Mouse (Mus musculus): ENCODE measurements around the gene Gm21981. TPM values are rescaled to one million over a fixed set of nuclear protein-coding genes. Genes with fewer than 3 reads are reported as not detected.
"Not testable (repeated sequence)": the region's sequence is repeated elsewhere in the genome, so short reads cannot be mapped to it uniquely, and the experiment has no call there.

The Gm21981 gene
- polyA plus RNA-seq, 1 experiment from 2014 or later = not detected

DNA sequence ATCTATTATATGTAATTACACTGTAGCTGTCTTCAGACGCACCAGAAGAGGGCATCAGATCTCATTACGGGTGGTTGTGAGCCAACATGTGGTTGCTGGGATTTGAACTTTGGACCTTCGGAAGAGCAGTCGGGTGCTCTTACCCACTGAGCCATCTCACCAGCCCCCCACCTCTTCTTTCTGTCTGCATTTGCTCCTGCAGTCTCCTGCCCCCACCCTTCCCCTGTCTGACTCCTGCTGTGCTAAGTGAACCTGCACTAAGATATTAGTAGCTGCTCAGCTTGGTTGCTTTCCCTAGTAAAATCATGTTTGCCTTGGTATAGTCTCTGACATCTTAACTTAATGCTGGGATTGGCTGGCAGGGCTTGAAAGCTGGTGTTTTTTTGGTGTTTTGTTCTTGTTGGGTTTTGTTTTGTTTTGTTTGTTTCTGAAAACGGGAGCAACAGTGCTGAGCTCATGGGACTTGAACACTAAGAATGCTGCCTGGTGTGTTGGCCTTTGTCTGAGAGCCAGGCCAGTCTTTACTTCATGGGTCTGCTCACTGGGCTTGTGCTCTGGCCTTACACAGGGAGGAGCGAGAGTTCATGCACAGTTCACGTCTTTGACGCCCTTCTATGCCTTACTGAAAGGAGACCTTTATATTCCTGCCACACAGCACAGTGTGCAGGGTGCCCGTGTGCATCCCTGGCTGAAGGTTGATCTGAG, 31.1 kb downstream of the Gm21981 start:
- H3K4me1 ChIP-seq (replicated peaks) = peaks cover 6% of the 10 kb centered on the region; the same call in 1 of the 2 replicates
- H3K9me3 ChIP-seq (replicated peaks) = no peaks in the 10 kb centered on the region
- no peak overlapping the region for H3K9ac ChIP-seq
- 0 out of 2 replicates have a peak, but pooled peaks cover 7% of the 10 kb centered on the region for H3K36me3 ChIP-seq (replicated peaks)
- H3K4me2 ChIP-seq = no peak overlapping the region
- H3K27ac ChIP-seq (replicated peaks) = no peak overlapping the region
- no peak for ATAC-seq (ENCODE audit: insufficient read depth)
- no peaks in the 10 kb centered on the region for H3K27me3 ChIP-seq
- no peak overlapping the region for H3K4me3 ChIP-seq (replicated peaks)
- WGBS (ENCODE audit: insufficient replicate concordance) = 76% methylated on average over 9 of the region's 9 CpGs

DNA sequence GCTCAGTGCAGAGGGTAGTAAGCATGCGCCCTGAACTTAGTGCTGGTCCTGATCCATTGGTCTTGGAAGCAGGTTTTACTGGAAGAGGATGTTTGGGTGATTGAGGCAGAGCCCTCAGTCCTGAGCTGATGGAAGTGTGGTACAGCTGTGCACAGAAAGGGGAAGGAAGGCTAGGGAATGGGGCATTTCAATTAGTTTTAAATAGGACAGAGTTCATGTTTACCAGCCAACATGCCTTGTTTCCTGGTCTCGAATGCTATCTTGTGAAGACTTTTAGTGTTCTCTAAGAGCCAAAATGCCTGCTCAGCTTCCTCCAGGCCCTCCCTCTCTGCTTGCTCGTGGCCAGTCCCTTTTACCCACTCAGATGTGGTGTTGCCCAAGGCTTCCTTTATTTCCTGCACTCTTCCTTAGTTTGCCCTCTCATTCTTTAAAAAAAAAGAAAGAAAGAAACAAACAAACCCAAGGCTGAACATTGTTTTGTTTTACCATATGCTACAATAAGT, 35.5 kb downstream of the Gm21981 start:
- peaks cover 8% of the 10 kb centered on the region; the same call in 1 of the 2 replicates for H3K36me3 ChIP-seq (replicated peaks)
- peaks cover 6% of the 10 kb centered on the region; the same call in 1 of the 2 replicates for H3K4me1 ChIP-seq (replicated peaks)
- H3K9me3 ChIP-seq (replicated peaks) = no peaks in the 10 kb centered on the region
- H3K4me2 ChIP-seq = no peak overlapping the region
- no peak overlapping the region for H3K9ac ChIP-seq
- ATAC-seq (ENCODE audit: insufficient read depth) = no peak
- H3K27me3 ChIP-seq = no peaks in the 10 kb centered on the region
- H3K27ac ChIP-seq (replicated peaks) = 0 out of 2 replicates have a peak overlapping the region, but pooled peaks have one; percentile 7
- no peak overlapping the region for H3K4me3 ChIP-seq (replicated peaks)
- 39% methylated on average over 3 of the region's 3 CpGs for WGBS (ENCODE audit: insufficient replicate concordance)

GRCm38 (mm10) chr17:47657901-47658300, 36.4 kb downstream of the Gm21981 start:
- no peak overlapping the region for H3K27ac ChIP-seq (replicated peaks)
- H3K4me3 ChIP-seq (replicated peaks) = no peak overlapping the region
- no peaks in the 10 kb centered on the region for H3K27me3 ChIP-seq
- H3K4me1 ChIP-seq (replicated peaks) = peaks cover 6% of the 10 kb centered on the region; the same call in 1 of the 2 replicates
- no peak overlapping the region for H3K4me2 ChIP-seq
- no peak overlapping the region for H3K9ac ChIP-seq
- peaks cover 16% of the 10 kb centered on the region; the same call in 1 of the 2 replicates for H3K36me3 ChIP-seq (replicated peaks)
- no peak for ATAC-seq (ENCODE audit: insufficient read depth)
- H3K9me3 ChIP-seq (replicated peaks) = no peaks in the 10 kb centered on the region
- 80% methylated on average over 4 of the region's 4 CpGs for WGBS (ENCODE audit: insufficient replicate concordance)

- no peaks in the 10 kb centered on the region for H3K27me3 ChIP-seq
- peaks cover 6% of the 10 kb centered on the region; the same call in 1 of the 2 replicates for H3K4me1 ChIP-seq (replicated peaks)
- no peak for ATAC-seq (ENCODE audit: insufficient read depth)
- peaks cover 24% of the 10 kb centered on the region; the same call in 1 of the 2 replicates for H3K36me3 ChIP-seq (replicated peaks)
- H3K9me3 ChIP-seq (replicated peaks) = no peaks in the 10 kb centered on the region
- no peak overlapping the region for H3K27ac ChIP-seq (replicated peaks)
- no peak overlapping the region for H3K4me3 ChIP-seq (replicated peaks)
- H3K9ac ChIP-seq = no peak overlapping the region
- 77% methylated on average over 5 of the region's 5 CpGs for WGBS (ENCODE audit: insufficient replicate concordance)
- H3K4me2 ChIP-seq = no peak overlapping the region
Measured at GRCm38 (mm10) chr17:47655697-47656096, 38.6 kb downstream of the Gm21981 start.

- not testable (repeated sequence) for ATAC-seq (ENCODE audit: insufficient read depth); H3K4me3 ChIP-seq (replicated peaks); H3K27me3 ChIP-seq; H3K9ac ChIP-seq; H3K27ac ChIP-seq (replicated peaks); H3K4me1 ChIP-seq (replicated peaks); H3K4me2 ChIP-seq; H3K9me3 ChIP-seq (replicated peaks)
- WGBS (ENCODE audit: insufficient replicate concordance) = 81% methylated on average over 8 of the region's 8 CpGs
- H3K36me3 ChIP-seq (replicated peaks) = peaks cover 35% of the 10 kb centered on the region
Measured at GRCm38 (mm10) chr17:47654346-47654745, 39.9 kb downstream of the Gm21981 start.

DNA sequence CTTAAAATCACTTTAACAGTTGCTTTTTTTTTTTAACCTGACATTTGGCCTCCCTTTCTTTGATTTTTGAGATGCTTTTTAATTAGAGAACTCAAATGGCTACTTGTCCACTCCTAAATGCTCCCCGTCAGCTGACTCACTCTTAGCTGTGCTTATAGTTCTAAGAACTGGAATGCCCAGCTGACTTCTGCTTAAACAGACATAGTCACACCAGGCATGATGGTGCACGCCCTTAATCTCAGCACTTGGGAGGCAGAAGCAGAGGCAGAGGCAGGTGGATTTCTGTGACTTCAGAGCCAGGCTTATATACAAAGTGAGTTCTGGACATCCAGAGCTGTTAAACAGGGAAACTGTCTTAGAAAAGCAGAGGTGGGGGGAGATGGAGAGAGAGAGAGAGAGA, 42.3 kb downstream of the Gm21981 start:
- Histone ChIP-seq H3K27me3 (no peaks in the 10 kb centered on the region), H3K9me3 (replicated peaks) (no peaks in the 10 kb centered on the region), H3K36me3 (replicated peaks) (peaks cover 35% of the 10 kb centered on the region), H3K9ac (no peak overlapping the region), H3K4me2 (no peak overlapping the region), H3K27ac (replicated peaks) (no peak overlapping the region), H3K4me3 (replicated peaks) (no peak overlapping the region), H3K4me1 (replicated peaks) (0 out of 2 replicates have a peak, but pooled peaks cover 4% of the 10 kb centered on the region)
- 80% methylated on average over 2 of the region's 2 CpGs for WGBS (ENCODE audit: insufficient replicate concordance)
- ATAC-seq (ENCODE audit: insufficient read depth) = no peak

GRCm38 (mm10) chr17:47648966-47649365, 45.3 kb downstream of the Gm21981 start:
- Histone ChIP-seq H3K27me3 (no peaks in the 10 kb centered on the region), H3K36me3 (replicated peaks) (peaks cover 30% of the 10 kb centered on the region)
- 63% methylated on average over 4 of the region's 4 CpGs for WGBS (ENCODE audit: insufficient replicate concordance)

GRCm38 (mm10) chr17:47646683-47647082, 47.6 kb downstream of the Gm21981 start:
- peak; percentile 58; the same call in 1 of the 2 replicates for ATAC-seq (ENCODE audit: insufficient read depth)
- H3K9ac ChIP-seq = no peak overlapping the region

More at GRCm38 (mm10) chr17:47648966-47649365, 45.3 kb downstream of the Gm21981 start:
- no peak overlapping the region for H3K4me2 ChIP-seq
- H3K9ac ChIP-seq = no peak overlapping the region
- no peaks in the 10 kb centered on the region for H3K9me3 ChIP-seq (replicated peaks)
- ATAC-seq (ENCODE audit: insufficient read depth) = no peak
- H3K27ac ChIP-seq (replicated peaks) = no peak overlapping the region
- no peak overlapping the region for H3K4me3 ChIP-seq (replicated peaks)
- peaks cover 7% of the 10 kb centered on the region; the same call in 1 of the 2 replicates for H3K4me1 ChIP-seq (replicated peaks)

DNA sequence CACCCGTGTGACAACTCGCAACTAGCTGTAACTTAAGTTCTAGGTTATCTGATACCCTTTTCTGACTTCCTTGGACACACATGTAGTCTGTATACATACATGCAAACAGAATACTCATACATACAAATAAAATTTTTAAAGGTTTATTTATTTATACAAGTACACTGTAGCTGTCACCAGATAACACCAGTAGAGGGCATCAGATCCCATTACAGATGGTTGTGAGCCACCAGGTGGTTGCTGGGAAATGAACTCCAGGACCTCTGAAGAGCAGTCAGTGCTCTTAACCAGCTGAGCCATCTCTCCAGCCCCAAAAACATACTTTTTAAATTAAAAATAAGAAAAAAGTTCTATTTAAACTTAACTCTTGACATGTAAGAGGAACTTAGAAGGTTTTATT, 51.3 kb downstream of the Gm21981 start:
- ATAC-seq (ENCODE audit: insufficient read depth) = no peak
- H3K4me1 ChIP-seq (replicated peaks) = peaks cover 3% of the 10 kb centered on the region; the same call in 1 of the 2 replicates
- no peaks in the 10 kb centered on the region for H3K36me3 ChIP-seq (replicated peaks)
- no peaks in the 10 kb centered on the region for H3K27me3 ChIP-seq
- no peak overlapping the region for H3K4me2 ChIP-seq
- H3K27ac ChIP-seq (replicated peaks) = no peak overlapping the region
- H3K9ac ChIP-seq = no peak overlapping the region
- WGBS (ENCODE audit: insufficient replicate concordance) = 74% methylated on average over 2 of the region's 2 CpGs
- H3K9me3 ChIP-seq (replicated peaks) = no peaks in the 10 kb centered on the region
- no peak overlapping the region for H3K4me3 ChIP-seq (replicated peaks)

More at GRCm38 (mm10) chr17:47646683-47647082, 47.6 kb downstream of the Gm21981 start:
- H3K4me3 ChIP-seq (replicated peaks) = no peak overlapping the region
- peaks cover 7% of the 10 kb centered on the region; the same call in 1 of the 2 replicates for H3K4me1 ChIP-seq (replicated peaks)
- H3K27ac ChIP-seq (replicated peaks) = no peak overlapping the region; the same call in 1 of the 2 replicates
- no peak overlapping the region for H3K4me2 ChIP-seq
- H3K36me3 ChIP-seq (replicated peaks) = peaks cover 15% of the 10 kb centered on the region
- H3K27me3 ChIP-seq = no peaks in the 10 kb centered on the region
- 79% methylated on average over 1 of the region's 1 CpGs for WGBS (ENCODE audit: insufficient replicate concordance)
- no peaks in the 10 kb centered on the region for H3K9me3 ChIP-seq (replicated peaks)

Measured in liver, embryonic 15.5 days (tissue).